Mouse (Mus musculus): ENCODE results near the gene Gatb.
"Not testable (repeated sequence)": the region's sequence is repeated elsewhere in the genome, so short reads cannot be mapped to it uniquely, and the experiment has no call there.

Gene Gatb

GRCm38 (mm10) chr3:85573864-85574830 is at the start of gene Gatb:
Gene Gatb (plus strand): TSS chr3:85574119.
- peak; percentile 97 for DNase-seq

- DNase-seq: no peak
Measured at GRCm38 (mm10) chr3:85530601-85531161, 43.2 kb upstream of the Gatb start.

GRCm38 (mm10) chr3:85532376-85532775 is 41.5 kb upstream of the Gatb start:
- DNase-seq: no peak

- no peak for DNase-seq
Measured at GRCm38 (mm10) chr3:85535042-85535441, 38.9 kb upstream of the Gatb start.

- no peak for DNase-seq
Measured at GRCm38 (mm10) chr3:85535621-85536520, 38.0 kb upstream of the Gatb start.

- DNase-seq: no peak
Measured at GRCm38 (mm10) chr3:85542765-85543164, 31.2 kb upstream of the Gatb start.

GRCm38 (mm10) chr3:85543652-85544051 is 30.3 kb upstream of the Gatb start:
- peak; percentile 13 for DNase-seq

- no peak for DNase-seq
Measured at GRCm38 (mm10) chr3:85550312-85550711, 23.6 kb upstream of the Gatb start.

- DNase-seq: no peak
Measured at GRCm38 (mm10) chr3:85551352-85551751, 22.6 kb upstream of the Gatb start.

GRCm38 (mm10) chr3:85553731-85554277 is 20.1 kb upstream of the Gatb start:
- DNase-seq: no peak

- peak; percentile 15 for DNase-seq
Measured at GRCm38 (mm10) chr3:85564603-85565002, 9.3 kb upstream of the Gatb start.

GRCm38 (mm10) chr3:85571276-85571675 is 2.6 kb upstream of the Gatb start:
- DNase-seq: peak; percentile 58

- not testable (repeated sequence) for DNase-seq
Measured at GRCm38 (mm10) chr3:85572502-85572901, 1.4 kb upstream of the Gatb start.

GRCm38 (mm10) chr3:85573216-85573863 is 579 bp upstream of the Gatb start:
- DNase-seq: no peak

GRCm38 (mm10) chr3:85582726-85583125 is 8.8 kb downstream of the Gatb start:
- DNase-seq: no peak

GRCm38 (mm10) chr3:85583194-85583593 is 9.3 kb downstream of the Gatb start:
- no peak for DNase-seq

- peak; percentile 62 for DNase-seq
Measured at GRCm38 (mm10) chr3:85584966-85585365, 11.0 kb downstream of the Gatb start.

- DNase-seq: peak; percentile 22
Measured at GRCm38 (mm10) chr3:85588701-85589100, 14.8 kb downstream of the Gatb start.

GRCm38 (mm10) chr3:85590090-85590754 is 16.3 kb downstream of the Gatb start:
- DNase-seq: no peak

GRCm38 (mm10) chr3:85592067-85592466 is 18.1 kb downstream of the Gatb start:
- DNase-seq: peak; percentile 71

GRCm38 (mm10) chr3:85592640-85593252 is 18.8 kb downstream of the Gatb start:
- DNase-seq: no peak
